Mouse (Mus musculus) ovary, adult 18-20 months (tissue): ENCODE results near the gene Auh.

Experiments
- DNase-seq: peaks from one replicate; pipeline ENCODE4 v3.0.0; 2022; ENCODE audit warnings: low spot score, mixed read lengths

Auh gene

DNA sequence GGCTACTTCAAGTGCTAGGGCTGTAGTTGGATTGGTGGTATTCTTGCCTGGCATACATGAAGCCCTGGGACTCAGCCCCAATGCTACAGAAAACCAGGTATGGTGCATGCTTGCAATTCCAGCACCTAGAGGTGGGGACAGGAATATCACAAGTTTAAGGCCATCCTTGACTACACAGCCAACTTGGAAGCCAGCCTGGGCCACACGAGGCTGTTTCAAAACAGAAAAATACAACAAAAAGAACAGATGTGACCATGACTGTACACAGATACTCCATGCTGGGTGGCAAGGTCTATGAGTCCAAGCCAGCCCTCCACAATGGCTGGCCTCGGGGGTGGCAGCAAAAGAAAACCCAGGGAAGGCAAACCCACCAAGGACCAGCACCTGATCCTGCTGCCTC, 95.7 kb downstream of the Auh start:
- DNase-seq = no peak

DNA sequence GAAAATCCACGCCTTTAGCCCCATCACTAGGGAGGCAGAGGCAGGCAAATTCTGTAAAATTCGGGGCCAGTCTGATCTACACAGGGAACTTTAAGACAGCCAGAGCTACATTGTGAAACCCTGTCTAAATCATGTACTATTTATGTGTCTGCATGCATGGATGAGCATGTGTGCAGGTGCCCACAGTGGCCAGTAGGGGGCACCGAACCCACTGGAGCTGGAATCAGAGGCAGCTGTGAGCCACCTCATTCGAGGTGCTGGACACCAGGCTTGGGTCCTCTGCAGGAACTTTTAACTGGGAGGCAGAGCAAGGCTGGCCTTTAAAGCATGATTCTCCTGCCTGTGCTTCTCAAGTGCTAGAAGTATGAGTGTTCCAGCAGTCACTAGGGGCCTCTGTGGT, 96.3 kb downstream of the Auh start:
- no peak for DNase-seq

DNA sequence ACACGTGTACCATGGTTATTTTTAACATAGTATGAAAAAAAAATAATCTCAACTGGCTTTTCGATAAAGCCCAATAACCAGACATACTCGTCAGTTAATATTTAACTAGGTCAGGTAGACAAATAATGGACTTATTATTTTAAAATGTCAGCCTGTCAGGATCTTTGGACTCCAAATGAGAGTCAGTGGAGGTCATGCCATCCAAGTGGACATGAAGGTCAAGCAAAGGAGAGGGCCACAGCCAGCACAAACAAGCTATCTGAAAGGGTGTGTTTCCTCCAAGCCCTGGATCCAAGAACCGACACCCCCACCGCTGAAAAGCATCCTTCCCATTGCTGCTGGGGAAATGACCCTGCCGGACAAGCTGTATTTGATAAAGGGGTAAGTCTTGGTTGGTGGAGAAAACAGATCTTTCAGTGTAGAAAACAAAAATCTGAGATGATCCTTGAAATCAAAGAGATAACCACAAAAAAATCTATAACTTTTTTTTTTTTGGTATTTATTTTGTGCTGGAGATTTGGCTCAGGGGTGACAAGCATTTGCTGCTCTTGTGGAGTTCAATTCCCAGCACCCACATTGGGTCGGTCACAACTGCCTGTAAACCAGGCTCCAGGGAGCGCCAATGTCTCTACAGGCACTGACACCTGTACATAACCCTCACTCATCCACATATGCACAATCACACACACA, 96.9 kb downstream of the Auh start:
- DNase-seq = no peak

DNA sequence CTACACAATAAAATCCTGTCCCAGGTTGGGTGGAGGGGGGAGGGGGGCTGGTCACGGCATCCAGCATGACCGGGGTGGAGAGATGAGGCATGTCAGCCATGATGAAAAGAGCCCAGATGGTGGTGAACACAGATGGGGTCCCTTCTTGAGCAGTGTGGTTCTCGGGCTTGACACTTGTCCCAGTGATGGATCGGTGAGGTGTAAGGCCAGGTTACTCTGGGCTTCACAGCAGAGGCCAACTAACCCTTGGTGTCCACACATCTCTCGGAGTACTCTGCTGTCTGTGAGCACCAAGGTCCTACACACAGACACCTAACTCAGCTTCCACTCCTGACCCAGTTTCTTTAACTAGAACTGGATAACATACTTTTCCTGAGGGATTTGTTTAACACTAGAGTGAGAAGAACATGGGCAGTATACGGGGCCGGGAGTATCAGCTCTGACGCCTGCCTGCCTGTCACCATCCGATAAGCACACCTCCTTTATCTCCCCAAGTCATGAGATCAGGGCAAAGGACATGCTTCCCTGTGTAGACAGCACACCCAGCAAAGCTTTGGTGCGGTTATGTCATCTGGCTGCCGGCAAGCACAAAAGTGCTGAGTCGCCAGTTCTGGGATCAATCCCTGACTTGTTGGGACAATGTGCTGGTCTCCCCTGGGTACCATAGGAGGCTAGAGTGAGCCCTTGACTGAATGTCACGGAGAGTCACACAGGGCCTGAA, 98.3 kb downstream of the Auh start:
- no peak for DNase-seq

DNA sequence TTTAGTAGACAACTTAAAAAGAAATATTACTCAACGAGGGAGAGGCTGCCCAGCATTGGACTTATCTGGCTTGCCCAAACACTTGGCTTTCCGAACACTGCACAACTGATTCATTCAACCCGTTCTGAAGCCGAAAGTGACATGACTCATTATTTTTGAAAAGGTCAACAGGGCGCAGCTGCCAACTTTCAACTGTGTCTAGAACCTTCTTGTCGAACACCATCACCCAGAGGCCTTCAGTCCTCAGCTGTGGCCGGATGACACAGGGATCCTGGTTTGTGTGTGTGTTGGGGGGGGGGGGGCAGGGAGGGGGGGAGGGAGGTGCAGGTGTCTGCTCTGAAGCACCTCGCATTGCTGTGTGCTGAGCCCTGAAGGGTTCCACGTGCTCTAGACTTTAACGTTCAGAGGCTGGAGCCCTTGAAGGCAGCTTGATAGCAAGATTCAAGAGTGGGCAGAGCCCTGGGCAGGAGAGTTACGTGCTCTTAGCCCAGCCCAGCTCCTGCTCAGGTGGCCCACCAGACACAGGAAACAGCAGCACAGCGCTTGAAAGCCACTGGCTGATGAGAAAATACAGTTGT, 100.4 kb downstream of the Auh start:
- no peak for DNase-seq

DNA sequence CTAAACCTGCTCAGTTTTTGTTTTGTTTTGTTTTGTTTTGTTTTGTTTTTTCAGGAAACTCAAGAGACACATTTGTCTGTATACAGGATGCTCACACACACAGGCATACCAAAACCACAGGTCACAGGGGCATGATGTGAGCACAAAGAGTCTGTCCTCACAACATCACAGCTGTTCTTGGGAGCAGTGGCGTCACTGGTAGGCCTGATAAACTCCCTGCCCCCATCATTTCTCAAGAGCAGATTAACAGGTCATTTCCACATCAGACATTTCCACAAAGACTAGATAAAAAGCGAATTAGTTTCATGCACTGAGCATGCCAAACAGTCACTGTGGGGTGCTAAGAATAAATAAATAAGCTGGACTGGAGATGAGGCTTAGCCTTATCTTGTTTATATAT, 101.3 kb downstream of the Auh start:
- DNase-seq = no peak

DNA sequence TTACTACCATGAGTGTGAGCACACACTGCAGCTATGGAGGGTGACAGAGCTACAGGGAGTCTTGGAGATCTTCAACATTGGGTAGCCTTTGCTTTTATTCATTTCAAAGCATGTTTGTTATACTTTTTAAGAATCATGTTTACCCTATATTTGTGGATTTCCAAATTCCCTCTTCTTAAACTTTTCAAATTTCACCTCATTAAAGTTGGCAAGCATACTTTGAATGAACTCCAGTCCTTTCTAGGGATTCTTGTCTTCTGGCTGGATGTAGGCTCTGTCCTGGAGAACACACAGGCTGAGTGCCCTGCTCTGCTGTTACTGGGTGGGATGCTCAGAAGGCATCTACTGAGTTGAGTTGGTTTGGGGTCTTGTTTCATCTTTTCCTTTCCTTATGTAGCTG, 102.8 kb downstream of the Auh start:
- DNase-seq = no peak

DNA sequence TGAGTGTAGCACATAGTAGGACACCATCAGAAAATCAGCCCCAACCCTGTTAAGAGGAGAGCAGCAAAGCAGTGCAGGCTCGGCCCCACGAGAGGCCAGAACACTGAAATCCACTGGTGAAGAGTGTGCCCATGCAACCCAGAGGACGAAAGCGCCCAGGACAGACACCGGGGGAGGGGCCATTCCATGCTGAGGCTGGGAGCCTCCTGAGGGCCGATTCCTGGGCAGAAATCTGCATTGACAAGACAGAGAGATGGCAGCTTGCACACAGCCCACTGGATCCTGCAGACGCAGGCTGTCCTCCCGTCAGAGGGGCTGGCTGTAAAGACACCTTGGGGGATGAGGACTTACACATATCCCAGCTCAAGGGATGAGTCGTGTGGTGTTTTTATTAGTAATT, 104.7 kb downstream of the Auh start:
- DNase-seq = no peak

DNA sequence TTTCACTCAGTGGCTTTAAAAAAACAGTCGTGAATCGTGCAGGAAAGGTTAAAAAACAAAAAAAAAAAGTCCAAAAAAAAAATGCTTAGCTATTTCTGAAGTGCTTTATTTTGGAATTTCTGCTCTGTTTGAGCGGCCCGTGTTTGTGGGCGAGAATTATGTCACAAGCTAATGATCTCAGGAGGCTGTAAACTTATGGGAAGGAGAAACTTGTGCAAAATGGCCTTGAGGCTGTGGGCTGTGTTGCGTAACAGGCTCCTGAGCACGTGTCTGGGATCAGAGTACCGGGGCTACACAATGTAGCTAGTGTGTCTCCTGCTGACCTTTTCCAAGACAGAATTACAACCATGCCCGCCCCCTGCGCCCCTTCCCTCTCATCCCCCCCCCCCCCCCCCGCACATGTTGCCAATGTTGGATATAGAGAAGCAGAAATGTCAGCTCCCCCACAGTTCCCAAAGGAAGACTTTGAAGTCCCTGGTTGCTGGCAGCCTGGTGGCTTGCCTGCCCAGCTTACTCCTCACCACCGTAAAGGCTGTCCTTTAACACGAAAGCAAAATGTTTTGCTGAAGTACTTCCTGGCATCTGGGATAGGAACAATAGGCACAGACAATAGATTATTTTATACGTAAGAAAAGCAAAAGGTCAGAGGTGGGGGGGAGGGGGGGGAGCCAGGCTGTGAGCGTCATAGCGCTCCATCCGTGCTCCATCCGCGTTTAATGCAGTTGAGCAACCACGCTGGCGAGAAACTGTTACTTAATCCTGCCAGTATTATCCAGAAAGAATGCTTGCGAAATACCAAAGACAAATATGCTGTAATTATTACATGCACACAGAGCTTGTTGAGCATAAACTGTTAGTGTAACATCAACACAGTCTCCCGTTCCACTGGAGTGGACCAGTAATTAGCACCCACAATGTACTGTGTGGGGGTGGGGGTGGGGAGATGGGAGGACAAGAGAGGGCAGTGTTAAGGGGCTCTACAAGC, 107.0 kb downstream of the Auh start:
- peak; percentile 72 for DNase-seq

DNA sequence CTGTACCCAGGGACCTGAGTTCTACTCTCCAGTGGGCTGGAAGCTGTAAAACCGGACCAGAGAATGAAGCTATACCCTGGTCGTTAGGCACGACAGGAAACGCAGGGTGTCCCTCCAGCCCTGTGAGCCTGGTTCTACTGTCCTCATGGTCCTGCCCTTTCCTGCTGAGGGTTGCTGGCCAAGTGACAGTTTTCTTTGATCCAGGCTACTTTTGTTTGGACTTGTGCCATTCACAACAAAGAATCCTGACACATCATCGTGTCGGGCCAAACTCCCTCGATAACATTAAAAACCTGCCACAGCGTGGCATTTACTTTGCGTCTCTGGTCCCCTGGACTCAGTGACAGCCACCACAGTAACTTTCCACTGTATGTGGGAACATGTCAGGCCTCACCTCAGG, 107.9 kb downstream of the Auh start:
- no peak for DNase-seq

DNA sequence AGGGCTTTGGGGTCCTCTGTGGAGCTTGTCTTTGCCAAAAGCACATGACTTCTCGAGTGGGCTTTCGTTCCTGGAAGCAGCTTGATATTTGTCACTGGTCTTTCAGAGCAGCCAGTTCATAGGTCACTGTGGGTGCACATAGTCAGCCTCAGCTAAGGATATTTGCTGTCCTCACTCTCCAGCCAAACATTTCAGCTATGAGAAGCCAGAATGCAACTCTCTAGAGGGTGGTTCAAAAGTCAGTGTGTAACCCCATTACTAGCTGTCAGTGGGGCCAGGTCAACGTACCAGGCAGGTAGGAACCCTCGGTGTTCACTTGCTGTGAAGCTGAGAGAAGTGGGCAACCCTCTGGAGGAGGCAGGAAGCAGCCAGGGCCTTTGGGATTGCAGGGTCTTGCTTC, 109.6 kb downstream of the Auh start:
- DNase-seq = no peak

DNA sequence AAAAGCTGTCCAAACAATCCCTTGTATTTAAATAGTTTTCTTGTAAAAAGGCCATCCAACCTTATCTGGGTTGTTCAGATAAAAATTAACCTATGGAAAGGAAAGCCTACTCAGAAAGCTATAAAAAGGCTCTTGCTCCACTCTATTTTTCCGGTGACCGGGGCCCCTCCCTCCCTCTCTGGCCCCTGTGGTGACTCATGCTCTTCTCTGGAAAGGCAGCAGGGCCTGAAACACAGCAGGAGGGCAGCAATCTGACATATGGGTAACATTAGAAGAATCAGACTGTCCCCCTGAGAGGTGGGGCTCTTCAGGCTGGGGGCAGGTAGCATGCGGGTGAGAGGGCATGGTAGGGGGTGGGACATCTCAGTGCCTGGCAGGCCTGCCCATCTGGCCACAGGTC, 110.7 kb downstream of the Auh start:
- peak; percentile 57 for DNase-seq

DNA sequence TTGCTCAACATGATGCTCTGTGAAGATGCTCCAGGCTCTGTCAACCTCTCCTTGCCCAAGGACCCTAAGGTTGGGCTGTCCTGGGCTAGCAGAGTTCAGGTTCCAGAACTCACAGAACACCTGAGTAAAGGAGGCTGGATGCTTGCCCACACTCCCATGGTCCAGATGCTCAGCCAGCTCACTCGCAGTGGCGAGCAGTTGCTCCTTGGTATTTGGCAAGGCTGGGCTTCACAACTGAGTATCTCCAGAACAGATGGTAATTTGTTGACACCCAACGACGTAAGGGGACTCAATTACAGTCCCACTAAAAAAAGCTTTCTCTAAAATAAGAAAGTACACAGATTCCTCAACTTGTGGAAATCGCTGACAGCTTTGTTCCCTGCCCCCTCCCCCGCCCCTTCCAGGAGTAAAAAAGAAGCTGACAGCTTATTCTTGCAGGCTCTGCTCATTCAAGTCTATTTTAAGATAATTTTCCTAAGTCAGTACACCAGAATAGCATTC, 111.4 kb downstream of the Auh start:
- no peak for DNase-seq

DNA sequence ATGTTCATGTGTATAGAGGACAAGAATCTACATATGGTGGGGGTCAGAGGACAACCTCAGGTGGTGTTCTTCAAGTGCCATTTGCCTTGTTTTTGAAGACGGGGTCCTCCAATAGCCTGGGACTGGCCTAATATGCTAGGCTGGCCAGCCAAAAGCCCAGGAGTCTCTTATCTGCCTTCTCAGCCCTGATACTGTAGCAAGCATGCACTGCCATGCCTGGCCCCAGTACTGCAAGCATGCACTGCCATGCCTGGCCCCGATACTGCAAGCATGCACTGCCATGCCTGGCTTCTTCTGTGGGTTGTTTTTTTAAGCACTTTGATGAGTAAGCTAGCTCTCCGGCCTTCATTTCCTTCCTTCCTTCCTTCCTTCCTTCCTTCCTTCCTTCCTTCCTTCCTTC, 115.7 kb downstream of the Auh start:
- no peak for DNase-seq

DNA sequence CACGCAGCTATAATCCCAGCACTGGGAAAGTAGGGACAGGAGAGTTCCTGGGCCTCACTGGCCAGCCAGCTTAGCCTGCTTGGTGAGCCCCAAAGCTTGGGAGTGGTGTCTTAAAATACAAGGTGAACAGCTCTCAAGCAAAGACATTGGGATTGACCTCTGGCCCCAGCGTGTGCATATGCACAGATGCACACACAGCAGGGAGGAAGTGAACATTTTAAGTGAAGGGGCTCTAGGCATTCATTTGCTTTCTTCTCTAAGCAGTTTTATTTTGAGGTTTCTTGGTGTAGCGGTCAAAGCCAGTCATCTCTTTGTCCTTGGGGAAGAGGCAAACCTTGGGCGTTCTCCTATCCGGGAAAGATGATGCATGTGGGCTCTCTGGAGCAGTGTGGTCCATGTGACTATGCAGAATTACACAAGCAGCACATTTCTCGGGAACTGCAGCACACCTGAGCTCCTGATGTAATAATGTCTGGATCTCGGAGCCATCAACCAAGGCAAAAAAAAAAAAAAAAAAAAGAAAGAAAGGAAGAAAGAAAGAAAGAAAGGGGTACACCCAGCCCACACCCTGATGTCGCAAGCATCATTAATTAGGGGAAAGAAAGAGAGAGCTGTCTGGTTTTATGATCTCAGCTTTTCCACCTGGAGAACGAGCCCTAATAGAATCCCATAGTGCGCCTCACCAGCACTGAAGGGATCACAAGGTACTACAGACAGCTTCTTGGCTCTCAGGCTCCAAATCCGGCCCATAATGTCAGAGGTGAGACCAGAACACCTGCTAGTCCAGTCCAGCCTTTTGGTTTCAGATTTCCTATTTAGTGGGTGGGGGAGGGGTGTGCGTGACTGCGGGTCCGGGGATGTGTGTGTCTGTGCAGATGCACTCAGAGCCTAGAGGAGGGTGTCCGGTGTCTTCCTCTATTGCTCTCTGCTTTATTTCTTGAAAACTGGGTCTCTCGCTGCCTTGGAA, 116.6 kb downstream of the Auh start:
- DNase-seq = no peak

DNA sequence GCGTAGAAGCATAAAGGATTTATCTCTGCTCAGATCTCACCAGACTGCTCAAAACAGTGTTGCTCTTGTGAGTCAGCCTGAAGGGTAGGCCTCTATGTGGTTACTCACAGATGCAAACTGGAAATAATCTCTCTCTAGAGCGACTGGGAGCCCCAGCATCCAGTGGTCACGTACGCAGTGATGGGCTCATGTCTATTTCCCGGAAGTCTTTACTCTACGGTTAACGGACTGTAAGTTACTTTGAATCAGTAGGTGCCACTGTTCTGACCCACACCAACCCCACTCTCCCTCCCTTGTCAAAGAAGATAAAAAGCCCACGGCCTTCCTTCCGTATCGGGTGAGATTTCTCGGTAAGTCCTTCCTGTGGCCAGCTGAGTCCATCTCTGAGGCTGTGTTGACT, 121.8 kb downstream of the Auh start:
- DNase-seq = no peak

DNA sequence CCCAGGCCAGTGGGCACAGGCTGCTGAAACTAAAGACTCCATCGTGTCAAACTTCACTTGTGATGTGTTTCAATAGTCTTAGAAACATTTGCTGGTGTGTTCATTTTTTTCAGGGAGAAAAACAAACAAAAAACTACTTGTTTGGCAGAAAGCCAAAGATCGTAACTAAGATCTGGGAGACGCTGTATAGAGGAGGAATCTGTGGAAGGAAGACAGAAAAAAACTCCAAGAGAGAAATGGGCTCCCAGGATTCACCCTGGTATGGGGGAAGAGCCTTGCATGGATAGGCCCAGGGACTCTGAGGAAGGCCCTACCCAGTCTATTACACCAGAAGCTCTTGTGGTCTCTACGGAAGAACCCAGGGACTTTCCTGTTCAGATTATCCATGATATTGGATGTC, 123.5 kb downstream of the Auh start:
- no peak for DNase-seq

DNA sequence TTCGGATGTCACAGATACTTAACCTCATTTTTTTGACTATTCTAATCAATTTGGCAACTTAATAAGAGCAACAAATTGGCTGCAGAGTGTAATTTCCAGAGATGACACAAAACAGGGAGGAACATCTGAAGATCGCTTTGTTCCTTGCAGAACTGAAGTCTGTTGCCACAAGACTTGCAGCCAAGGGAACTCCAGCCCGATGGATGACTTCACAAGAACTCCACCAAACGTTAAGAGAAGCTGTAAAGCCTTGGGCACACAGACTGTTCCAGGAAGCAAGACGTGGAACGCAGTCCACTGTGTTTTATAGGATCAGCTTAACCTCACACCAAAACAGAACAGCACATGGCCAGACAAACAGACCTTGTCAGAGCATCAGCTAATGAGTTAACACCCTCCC, 123.9 kb downstream of the Auh start:
- DNase-seq = no peak

DNA sequence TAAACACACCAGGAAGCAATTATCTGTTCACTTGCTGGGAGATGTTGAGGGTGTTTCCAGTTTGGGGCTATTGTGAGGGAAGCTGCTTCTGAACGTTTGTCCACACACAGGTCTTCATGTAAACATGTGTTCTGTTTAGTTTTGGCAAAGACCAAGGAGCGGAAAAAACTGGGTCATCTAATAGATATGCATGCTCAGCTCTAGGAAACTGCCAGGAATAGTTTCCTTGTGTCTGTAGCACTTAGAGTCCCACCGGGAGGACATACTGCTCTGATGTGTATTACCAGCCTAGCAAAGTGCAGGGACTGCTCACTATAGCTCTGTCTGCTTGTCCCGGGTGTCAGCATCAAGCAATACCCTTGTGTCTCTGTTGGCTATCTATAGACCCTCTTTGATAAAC, 127.0 kb downstream of the Auh start:
- DNase-seq = no peak

DNA sequence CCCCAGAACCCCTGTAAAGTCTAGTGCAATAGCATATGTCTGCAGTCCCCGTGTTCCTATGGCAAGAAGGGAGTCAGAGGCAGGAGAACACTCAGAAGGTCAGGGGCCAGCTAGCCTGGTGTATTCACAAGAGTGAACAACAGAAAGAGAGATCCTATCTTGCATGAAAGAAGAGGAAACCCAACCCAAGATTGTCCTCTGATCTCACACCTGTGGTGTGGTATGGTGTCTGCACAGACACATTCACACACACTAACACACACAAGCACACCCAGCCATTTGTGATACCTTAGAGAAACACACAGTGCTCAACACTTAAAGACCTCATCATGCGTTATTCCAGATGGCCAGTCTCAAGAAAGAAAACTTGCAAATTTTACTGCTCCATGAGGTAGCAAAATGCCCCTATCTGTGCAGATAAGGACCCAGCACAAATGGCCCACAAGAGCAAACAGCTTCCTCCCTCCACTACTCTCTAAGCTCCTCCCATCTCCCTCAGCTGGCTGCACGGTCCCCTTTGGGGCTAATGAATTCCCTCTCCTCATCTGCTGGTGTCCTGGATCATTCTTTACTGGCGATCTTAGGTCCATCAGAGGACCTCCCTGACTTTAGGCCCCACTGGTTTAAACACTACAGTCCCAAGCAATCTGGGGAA, 128.7 kb downstream of the Auh start:
- no peak for DNase-seq

DNA sequence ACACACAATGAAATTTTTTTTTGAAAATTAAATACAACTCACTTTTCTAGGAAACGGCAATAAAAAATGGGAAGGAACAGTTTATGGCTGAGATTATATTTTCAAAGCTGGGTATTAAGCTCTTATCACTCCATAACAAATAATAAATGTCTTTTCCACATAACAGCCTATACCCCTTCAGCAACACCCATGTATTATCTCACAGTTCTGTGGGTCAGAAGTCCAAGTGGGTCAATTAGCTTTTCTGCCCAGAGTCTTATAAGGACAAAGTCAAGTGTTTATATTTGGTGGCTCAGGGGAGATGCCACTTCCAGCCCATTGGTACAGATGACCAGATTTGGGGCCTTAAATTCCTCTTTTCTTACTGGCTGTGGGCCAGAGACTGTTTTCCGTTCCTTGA, 129.4 kb downstream of the Auh start:
- DNase-seq = no peak
